Mouse (Mus musculus) layer of hippocampus, postnatal 14 days (tissue): ENCODE measurements around the gene Slc25a16. TPM values are rescaled to one million over a fixed set of nuclear protein-coding genes. Genes with fewer than 3 reads are reported as not detected.

Source experiments
- DNase-seq, 2 experiments: peaks; one replicate each; pipeline ENCODE4 v3.0.0; 2021 to 2022; ENCODE audit warnings: low spot score in 2 of 2, mixed read lengths in 1 of 2
- long read RNA-seq, 2 experiments: library from polyadenylated mRNA; stranded (forward); transcript quantifications; one replicate each; pipeline ENCODE4 v2.0.0; 2021
- total RNA-seq, 2 experiments: library from RNA; stranded (reverse); gene quantifications; 2 replicates each; pipeline ENCODE4 v1.2.3; 2021

The Slc25a16 gene
- total RNA-seq, result 10 to 100 TPM; 41.3 to 45.0 TPM
- long read RNA-seq, experiment 1, transcript Slc25a16-201 (9 exons, 3,145 nt), result major isoform, 48 of 54 reads
- long read RNA-seq, experiment 1, partial matches to known transcripts, result 2 of 54 reads
- long read RNA-seq, experiment 1, other reads (novel, unspliced or antisense), result 4 of 54 reads
- long read RNA-seq, experiment 2, transcript Slc25a16-201 (9 exons, 3,145 nt), result major isoform, 51 of 67 reads
- long read RNA-seq, experiment 2, partial matches to known transcripts, result 0 of 67 reads
- long read RNA-seq, experiment 2, other reads (novel, unspliced or antisense), result 16 of 67 reads

DNA sequence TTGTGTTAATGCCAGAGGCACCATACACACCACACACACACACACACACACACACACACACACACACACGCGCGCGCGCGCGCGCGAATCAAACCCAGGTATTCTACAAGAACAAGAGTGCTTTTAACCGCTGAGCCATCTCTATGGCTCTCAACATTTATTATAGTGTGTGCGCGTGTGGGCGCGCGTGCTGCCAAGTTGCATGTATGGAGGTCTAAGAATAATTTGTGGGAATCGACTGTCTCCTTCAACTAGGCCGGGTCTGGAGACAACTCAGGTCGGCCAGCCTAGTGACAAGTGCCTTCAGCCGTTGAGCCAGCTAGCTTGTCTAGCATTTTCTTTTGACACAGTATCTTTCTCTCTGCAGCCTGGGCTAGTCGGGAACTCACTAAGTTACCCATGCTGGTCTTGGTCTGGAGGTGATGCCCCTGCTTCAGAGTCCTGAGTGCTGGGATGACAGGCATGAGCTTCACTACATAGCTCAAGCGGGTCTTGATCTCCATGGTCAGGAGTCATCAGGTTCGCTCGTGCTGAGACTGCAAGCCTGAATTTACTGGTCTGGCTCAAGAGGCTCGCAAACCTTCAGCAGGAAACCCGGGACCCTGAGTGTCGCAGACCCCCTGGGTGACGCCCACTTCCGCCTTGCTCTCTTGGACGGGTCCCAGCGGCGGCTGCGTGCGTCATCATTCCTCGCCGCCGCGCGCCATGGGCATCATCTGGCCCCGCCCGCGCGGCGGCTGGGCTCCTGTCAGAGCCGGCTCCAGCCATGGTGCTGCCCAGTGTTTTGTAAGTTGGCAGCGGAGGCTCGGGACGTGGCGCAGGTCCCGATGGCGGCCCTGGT, at the start of gene Slc25a16:
Slc25a16 (plus strand) TSS at position 709 of the 841 bp plus-strand sequence.
- peak; percentile 94 to 95 for DNase-seq

- DNase-seq, result no peak
Observed at GRCm38 (mm10) chr10:62874828-62875227, 45.6 kb upstream of the Slc25a16 start.

DNA sequence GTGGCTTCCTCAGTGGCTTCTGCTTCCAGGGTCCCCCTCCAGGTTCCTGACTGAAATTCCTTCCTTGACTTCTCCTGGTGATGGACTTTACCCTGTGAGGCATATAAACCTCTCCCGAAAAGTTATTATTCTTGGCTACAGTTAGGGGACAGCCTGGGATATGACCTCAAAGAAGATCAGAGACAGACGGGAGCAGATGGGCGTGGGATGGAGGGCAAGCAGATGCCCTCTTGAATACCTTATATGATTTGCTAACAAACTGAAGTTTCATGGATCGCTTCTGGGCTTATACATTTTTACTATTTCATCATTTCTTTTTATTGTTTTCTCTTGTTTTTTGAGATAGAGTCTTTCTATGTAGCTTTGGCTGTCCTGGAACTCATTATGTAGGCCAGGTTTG, 44.9 kb upstream of the Slc25a16 start:
- DNase-seq, result no peak

DNA sequence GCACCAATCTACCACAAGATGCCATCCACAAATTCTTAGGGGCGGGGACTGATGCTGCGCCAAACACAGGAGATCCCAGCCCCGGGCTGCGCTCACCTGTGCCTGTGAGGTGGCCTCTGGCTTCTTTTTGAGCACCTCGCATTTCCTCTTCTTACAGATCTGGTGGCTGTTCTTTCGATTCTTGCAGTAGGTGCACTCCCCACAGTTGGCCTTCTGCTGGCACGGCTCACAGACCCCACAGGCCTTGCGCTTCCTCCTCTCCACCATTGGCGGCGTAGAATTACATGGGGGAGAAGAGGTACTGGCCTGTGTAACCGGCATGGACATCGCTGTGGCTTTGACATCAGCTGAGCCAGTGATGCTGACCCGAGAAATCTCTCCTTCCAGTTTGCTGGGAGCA, 42.4 kb upstream of the Slc25a16 start:
- no peak for DNase-seq

DNA sequence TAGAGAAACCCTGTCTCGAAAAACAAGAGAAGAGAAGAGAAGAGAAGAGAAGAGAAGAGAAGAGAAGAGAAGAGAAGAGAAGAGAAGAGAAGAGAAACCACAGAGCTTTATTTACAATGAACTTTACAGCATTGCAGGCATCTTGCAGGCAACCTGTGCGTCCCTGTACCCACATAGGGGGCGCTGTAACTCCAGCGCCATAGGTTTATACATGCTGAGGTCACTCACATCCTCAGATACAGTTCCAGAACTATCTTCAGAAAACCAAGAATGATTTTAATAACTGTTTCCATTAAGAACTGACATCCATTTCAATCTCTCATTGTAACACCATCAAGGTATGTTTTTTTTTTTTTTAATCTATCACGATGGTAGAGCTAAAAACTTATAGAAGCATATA, 39.2 kb upstream of the Slc25a16 start:
- no peak for DNase-seq

DNA sequence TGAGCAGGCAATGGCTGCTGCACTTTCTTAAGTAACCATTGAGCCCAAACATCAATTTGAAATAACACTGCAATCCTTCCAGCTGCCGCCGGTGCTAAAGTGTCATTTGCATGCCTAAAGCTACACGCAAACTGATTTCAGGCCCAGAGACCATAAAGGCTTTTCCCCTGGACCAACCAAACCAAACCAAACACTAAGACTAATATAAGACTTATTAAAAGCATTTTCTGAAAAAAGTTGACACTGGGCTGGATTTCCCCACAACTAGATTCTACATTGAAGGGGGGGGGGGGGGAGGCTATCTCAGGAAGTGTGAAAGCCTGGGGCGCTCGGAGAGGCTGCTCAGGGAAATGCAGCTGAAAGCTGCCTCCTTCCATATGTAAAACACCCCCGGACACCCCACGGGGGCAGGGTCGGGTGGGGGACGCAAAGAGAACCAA, 36.5 kb upstream of the Slc25a16 start:
- no peak for DNase-seq

DNA sequence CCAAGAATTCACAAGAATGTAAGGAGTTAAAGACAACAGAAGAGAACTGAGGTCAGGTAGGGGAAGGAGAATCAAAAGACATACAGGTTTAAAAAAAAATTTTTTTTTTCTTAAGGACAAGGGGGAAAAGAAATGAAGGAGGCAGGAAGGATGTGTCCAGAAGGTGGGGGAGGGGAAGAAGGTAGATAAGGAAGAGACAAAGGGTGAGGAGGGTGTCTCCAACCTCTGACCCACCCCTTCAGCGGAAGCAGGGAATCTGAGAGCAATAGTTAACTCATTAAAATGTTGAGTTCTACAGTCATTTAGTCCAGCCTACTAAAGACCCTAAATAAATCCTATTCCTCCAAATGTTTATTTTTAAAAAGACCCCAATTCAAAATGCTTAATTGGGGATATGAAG, 35.9 kb upstream of the Slc25a16 start:
- no peak for DNase-seq

- no peak for DNase-seq
Observed at GRCm38 (mm10) chr10:62885460-62885859, 35.0 kb upstream of the Slc25a16 start.

DNA sequence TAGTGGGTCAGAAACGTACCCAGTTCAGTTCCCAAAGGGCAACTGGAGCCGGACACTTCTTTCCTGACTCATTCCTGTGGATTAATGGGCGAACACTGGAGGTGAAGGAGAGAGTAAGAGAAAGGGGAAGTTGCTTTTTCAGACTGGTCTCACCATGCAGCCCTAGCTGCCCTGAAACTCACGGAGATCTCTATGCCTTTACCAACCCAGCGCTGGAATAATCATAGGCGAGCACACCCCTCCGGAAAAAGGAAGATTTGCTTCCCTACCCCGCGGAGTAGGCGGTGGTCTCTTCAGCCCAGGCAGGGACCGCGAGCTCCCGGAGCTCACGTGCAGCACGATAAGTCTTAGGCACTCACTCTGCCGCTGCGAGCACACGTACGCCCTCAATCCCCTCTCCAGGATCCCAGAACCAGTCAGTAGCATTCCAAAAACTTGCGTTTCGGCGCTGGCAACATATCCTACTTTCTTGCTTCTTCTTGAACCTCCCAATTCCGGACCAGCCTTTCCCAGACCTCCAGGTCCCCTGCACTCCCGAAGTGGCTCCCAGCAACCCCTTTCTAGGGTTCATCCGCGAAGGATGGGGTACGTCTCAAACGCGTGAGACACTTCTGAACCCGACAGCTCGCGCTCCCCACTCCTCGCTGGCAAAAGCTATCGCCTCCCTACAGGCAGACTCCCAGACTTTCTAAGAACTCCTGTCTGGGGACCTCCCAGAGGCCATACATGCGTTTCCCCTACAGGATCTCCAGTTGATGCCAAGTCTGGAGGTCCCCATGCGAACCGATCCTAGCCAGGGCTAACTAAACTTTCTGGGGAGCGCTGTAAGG, 34.2 kb upstream of the Slc25a16 start:
- DNase-seq, result no peak

- peak in 1 of 2 experiments; percentile 17 for DNase-seq
Observed at GRCm38 (mm10) chr10:62886799-62887591, 33.4 kb upstream of the Slc25a16 start.

GRCm38 (mm10) chr10:62891025-62891424, 29.4 kb upstream of the Slc25a16 start:
- DNase-seq, result no peak

- DNase-seq, result no peak
Observed at GRCm38 (mm10) chr10:62892549-62893232, 27.7 kb upstream of the Slc25a16 start.

DNA sequence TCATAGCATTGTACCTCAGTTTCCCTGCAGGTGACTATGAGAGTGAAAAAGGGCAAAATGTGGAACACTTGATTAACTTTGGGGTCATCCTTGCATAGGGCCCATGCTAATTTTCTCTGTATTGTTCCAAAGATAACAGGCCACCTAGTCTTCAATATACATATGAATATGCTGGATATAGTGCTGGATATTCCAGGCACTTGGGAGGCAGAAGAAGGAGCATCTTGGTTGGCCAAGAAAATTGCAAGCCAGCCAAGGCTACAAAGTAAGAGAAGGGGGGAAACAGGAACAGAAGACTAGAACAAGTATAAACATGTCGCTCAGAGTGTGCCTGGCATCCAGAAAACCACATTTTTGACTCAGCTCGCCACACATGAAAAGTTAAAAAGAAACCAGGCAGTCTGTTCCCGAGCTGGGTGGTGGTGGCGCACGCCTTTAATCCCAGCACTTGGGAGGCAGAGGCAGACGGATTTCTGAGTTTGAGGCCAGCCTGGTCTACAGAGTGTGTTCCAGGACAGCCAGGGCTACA, 27.0 kb upstream of the Slc25a16 start:
- DNase-seq, result no peak

DNA sequence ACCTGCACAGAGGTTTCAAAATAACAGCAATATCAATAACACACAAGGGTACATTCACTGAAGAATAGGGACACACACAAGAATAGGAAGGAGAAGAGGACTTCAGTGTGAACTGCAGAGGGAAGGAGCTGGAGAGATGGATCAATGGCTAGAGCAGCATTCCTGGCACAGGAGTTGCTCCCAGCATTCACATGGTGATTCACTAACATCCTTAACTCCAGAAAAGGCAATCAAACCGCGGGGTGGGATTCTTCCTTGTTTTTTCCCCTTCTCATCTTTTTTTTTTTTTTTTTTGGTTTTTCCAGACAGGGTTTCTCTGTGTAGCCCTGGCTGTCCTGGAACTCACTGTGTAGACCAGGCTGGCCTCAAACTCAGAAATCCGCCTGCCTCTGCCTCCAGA, 26.0 kb upstream of the Slc25a16 start:
- DNase-seq, result no peak

DNA sequence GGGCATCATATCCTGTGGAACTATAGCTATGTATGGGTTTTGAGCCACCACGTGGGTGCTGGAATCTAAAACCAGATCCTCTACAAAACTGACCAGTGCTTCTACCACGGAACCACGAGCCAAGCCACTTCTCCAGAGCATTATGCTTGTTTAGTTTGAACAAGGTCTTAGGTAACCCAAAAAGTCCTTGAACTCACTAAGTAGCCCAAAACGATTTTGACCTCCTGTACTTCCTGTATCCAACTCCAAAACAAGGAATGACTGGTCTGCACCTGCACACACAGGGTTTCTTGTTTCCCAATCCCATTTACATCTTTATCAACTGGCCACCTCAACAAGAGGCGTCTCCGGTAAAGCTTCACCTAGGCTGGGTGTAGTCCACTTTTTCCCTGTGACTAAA, 25.0 kb upstream of the Slc25a16 start:
- DNase-seq, result no peak

DNA sequence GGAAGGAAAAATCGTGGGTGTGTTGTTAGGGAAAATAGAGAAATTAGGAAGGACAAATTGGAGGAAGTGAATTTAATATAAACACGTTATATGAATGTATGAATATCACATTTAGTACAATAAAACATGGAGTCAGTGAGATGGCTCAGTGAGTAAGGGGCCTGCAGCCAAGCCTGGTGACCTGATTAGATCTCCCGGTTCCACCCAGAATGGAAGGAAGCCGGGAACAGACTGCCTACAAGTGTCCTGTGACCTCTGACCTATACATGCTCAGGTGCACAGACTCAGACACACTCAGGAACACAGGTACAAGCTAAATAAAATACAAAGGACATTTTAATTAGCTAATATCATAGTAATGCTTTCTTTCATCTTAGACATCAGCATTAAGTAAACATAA, 24.4 kb upstream of the Slc25a16 start:
- DNase-seq, result no peak

DNA sequence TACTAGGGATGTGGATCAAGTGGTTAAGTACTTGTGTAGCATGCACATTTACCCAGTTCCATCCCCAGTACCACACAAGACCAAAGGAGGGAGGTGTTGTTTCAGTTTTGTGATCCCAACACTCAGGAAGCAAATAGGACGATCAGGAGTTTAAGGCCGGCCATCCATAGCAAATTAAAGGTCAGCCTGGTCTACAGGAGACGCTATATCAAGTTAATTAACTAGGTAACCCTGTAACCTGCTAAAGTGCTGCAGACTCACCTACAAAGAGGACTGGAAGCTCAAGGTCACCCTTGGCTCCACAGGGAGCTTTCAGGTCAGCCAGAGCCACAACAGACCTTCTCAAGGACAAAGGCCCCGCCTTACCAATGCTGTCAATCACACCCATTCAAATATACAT, 23.7 kb upstream of the Slc25a16 start:
- DNase-seq, result no peak

GRCm38 (mm10) chr10:62897437-62897836, 23.0 kb upstream of the Slc25a16 start:
- no peak for DNase-seq

DNA sequence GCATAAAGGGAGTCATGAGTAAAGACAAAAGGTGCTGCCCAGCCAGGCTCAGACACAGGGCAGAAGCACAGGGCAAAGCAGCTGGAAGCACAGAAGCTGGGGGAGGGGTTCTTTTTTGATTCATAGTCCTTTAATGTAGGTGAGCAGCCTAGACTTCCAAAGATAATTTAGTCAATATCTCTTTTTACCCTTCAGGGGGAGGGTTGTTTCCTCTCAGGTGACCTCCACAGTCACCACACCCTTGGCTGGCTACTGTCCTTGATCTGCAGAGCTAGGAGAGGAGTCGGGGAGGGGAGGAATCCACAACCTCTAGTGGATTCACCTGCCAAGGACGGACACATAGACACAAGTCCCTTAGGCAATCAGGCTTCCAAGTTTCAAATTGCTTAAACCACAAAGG, 22.4 kb upstream of the Slc25a16 start:
- DNase-seq, result no peak

GRCm38 (mm10) chr10:62900144-62900543, 20.3 kb upstream of the Slc25a16 start:
- no peak for DNase-seq
